Mouse (Mus musculus) CD4-positive helper T cell, adult 2 months (primary cell): ENCODE measurements at regions not wholly inside any gene's neighbourhood (a gene's known extent, or its start where the extent isn't known, plus 50 kb on each side); places are given as distances from the start of the nearest gene placed in this dataset.

Source experiments
- DNase-seq: peaks from one replicate; pipeline ENCODE4 v3.0.0-alpha.2; 2012; ENCODE audit warnings: low read depth, missing footprints, low spot score

GRCm38 (mm10) chr6:99842723-99843122 lies 116.5 kb upstream of the Prok2 start:
- DNase-seq, result no peak

- DNase-seq, result no peak
These were observed 114.6 kb upstream of the Prok2 start for GRCm38 (mm10) chr6:99840823-99841222.

GRCm38 (mm10) chr6:99833323-99833722 lies 107.1 kb upstream of the Prok2 start:
- no peak for DNase-seq

- DNase-seq, result no peak
These were observed 101.4 kb upstream of the Prok2 start for GRCm38 (mm10) chr6:99827625-99828024.

- DNase-seq, result no peak
These were observed 98.6 kb upstream of the Prok2 start for GRCm38 (mm10) chr6:99824808-99825207.

- no peak for DNase-seq
These were observed 96.3 kb upstream of the Prok2 start for GRCm38 (mm10) chr6:99822471-99822870.

GRCm38 (mm10) chr6:99819255-99819929 lies 93.2 kb upstream of the Prok2 start:
- no peak for DNase-seq

GRCm38 (mm10) chr6:99818486-99818885 lies 92.3 kb upstream of the Prok2 start:
- no peak for DNase-seq

- DNase-seq, result no peak
These were observed 91.1 kb upstream of the Prok2 start for GRCm38 (mm10) chr6:99817245-99817644.

- no peak for DNase-seq
These were observed 86.9 kb upstream of the Prok2 start for GRCm38 (mm10) chr6:99813102-99813501.

- DNase-seq, result no peak
These were observed 85.7 kb upstream of the Prok2 start for GRCm38 (mm10) chr6:99811842-99812241.

- peak; percentile 34 for DNase-seq
These were observed 85.0 kb upstream of the Prok2 start for GRCm38 (mm10) chr6:99810974-99811798.

GRCm38 (mm10) chr6:99804905-99805245 lies 78.7 kb upstream of the Prok2 start:
- DNase-seq, result no peak

GRCm38 (mm10) chr6:99803983-99804904 lies 78.1 kb upstream of the Prok2 start:
- peak; percentile 63 for DNase-seq

GRCm38 (mm10) chr6:99800919-99801318 lies 74.7 kb upstream of the Prok2 start:
- no peak for DNase-seq

GRCm38 (mm10) chr6:99800324-99800723 lies 74.1 kb upstream of the Prok2 start:
- no peak for DNase-seq

GRCm38 (mm10) chr6:99796390-99796789 lies 70.2 kb upstream of the Prok2 start:
- DNase-seq, result no peak

GRCm38 (mm10) chr6:99793546-99793945 lies 67.4 kb upstream of the Prok2 start:
- DNase-seq, result no peak

GRCm38 (mm10) chr6:99792353-99792752 lies 66.2 kb upstream of the Prok2 start:
- DNase-seq, result no peak

- DNase-seq, result no peak
These were observed 60.8 kb upstream of the Prok2 start for GRCm38 (mm10) chr6:99786977-99787376.

- DNase-seq, result peak; percentile 28
These were observed 59.0 kb upstream of the Prok2 start for GRCm38 (mm10) chr6:99785212-99785611.

- DNase-seq, result no peak
These were observed 58.6 kb upstream of the Prok2 start for GRCm38 (mm10) chr6:99784804-99785203.
